Mouse (Mus musculus): ENCODE measurements around the gene Spns3. TPM values are rescaled to one million over a fixed set of nuclear protein-coding genes. Genes with fewer than 3 reads are reported as not detected.

The Spns3 gene
- polyA plus RNA-seq, 1 experiment from 2014 or later: 0.95 TPM

DNA sequence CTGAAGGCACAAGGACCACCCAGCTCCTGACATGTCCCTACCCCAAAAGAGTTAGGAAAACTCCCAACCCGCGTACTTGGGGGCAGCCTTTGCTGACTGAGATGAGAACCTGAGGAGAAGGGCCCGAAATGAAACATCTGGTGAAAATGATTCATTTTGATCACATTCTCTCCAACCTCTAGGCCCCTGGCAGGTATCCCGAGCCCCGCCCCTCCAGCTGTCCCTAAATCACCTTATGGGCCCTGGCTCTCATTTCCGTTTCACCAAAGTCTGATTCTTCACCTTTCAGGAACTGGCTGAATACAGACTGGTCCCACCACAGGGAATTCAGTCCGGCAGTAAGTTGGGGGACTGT lies 25.8 kb upstream of the Spns3 start:
- 0 out of 2 replicates have a peak, but pooled peaks have one; percentile 4 for ATAC-seq (ENCODE audit: insufficient number of reproducible peaks, low FRiP score, low TSS enrichment, low read depth)
- no peaks in the 10 kb centered on the region for H3K36me3 ChIP-seq
- H3K27ac ChIP-seq (replicated peaks): no peak overlapping the region
- peak overlapping the region; percentile 37 for H3K4me3 ChIP-seq (replicated peaks)
- H3K27me3 ChIP-seq: no peaks in the 10 kb centered on the region
- 24% methylated on average over 7 of the region's 7 CpGs for WGBS
- no peaks in the 10 kb centered on the region for H3K9me3 ChIP-seq (replicated peaks)
- H3K4me1 ChIP-seq: peaks cover 10% of the 10 kb centered on the region
- H3K9ac ChIP-seq: no peak overlapping the region
- H3K4me2 ChIP-seq (replicated peaks): peak overlapping the region; percentile 57

- Histone ChIP-seq H3K27me3 (no peaks in the 10 kb centered on the region), H3K27ac (replicated peaks) (no peak overlapping the region), H3K9ac (no peak overlapping the region), H3K4me2 (replicated peaks) (no peak overlapping the region), H3K9me3 (replicated peaks) (no peaks in the 10 kb centered on the region), H3K4me1 (peaks cover 10% of the 10 kb centered on the region), H3K4me3 (replicated peaks) (no peak overlapping the region), H3K36me3 (no peaks in the 10 kb centered on the region)
- WGBS: 94% methylated on average over 1 of the region's 1 CpGs
- no peak for ATAC-seq (ENCODE audit: insufficient number of reproducible peaks, low FRiP score, low TSS enrichment, low read depth)
Measured at GRCm38 (mm10) chr11:72573819-72574218, 23.5 kb upstream of the Spns3 start.

DNA sequence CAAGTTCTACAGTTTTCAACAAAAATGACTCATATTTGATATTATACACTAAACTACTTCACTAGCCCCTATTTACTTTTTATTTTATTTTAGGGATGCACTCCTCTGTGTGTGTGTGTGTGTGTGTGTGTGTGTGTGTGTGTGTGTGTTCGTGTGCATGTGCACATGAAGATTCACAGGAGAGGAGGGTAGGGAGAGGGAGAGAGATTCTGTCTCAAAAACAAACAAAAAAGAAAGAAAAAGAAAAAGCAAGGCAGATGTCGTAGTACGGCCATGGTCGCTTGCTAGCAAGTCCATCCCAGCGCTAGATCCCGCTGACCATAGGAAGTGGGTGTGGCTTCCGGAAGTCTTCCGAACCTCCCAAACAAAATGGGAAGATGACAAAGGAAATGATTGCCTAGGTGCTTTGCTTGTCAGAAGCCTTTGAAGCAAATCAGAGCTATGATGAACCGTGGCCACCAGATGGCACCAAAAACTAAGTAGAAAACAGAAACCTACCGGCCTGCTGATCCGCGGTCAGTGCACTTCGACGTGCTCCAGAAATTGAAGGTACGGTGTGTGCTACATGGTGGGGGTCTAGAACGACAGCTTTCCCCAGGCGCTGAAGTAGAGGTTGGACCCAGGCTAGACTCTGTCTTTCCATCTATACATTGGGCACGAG lies 20.1 kb upstream of the Spns3 start:
- no peak overlapping the region for H3K9ac ChIP-seq

GRCm38 (mm10) chr11:72569671-72570318 lies 19.5 kb upstream of the Spns3 start:
- ATAC-seq (ENCODE audit: insufficient number of reproducible peaks, low FRiP score, low TSS enrichment, low read depth): no peak

More for the DNA sequence above, 20.1 kb upstream of the Spns3 start:
- peak; percentile 56; the same call in 1 of the 2 replicates for ATAC-seq (ENCODE audit: insufficient number of reproducible peaks, low FRiP score, low TSS enrichment, low read depth)
- H3K4me2 ChIP-seq (replicated peaks): peak overlapping the region; percentile 47
- H3K4me1 ChIP-seq: no peaks in the 10 kb centered on the region
- H3K9me3 ChIP-seq (replicated peaks): no peaks in the 10 kb centered on the region
- no peaks in the 10 kb centered on the region for H3K27me3 ChIP-seq
- H3K4me3 ChIP-seq (replicated peaks): peak overlapping the region; percentile 34
- H3K27ac ChIP-seq (replicated peaks): no peak overlapping the region
- 3% methylated on average over 18 of the region's 18 CpGs for WGBS
- H3K36me3 ChIP-seq: no peaks in the 10 kb centered on the region

DNA sequence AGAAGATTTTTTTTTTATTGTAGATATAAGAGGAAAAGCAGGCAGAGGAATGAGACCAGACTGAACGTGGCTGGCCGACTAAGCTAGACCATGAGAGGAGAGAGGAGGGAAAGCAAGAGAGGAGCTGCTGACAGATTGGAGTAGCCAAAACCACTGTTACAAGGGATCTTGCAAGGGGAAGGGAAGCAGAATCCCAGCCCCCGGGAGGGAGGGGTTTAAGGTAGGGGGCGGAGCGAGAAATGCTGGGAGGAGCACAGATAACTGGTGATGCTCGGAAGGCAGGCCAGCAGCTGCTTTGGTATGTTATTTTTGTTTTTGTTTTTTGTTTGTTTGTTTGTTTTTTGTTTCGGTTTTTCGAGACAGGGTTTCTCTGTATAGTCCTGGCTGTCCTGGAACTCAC lies 18.7 kb upstream of the Spns3 start:
- H3K9ac ChIP-seq: no peak overlapping the region
- H3K36me3 ChIP-seq: no peaks in the 10 kb centered on the region
- WGBS: 48% methylated on average over 8 of the region's 8 CpGs
- no peaks in the 10 kb centered on the region for H3K27me3 ChIP-seq
- H3K4me2 ChIP-seq (replicated peaks): no peak overlapping the region
- no peak for ATAC-seq (ENCODE audit: insufficient number of reproducible peaks, low FRiP score, low TSS enrichment, low read depth)
- no peaks in the 10 kb centered on the region for H3K9me3 ChIP-seq (replicated peaks)
- H3K4me1 ChIP-seq: no peaks in the 10 kb centered on the region
- H3K4me3 ChIP-seq (replicated peaks): no peak overlapping the region
- no peak overlapping the region for H3K27ac ChIP-seq (replicated peaks)

More at GRCm38 (mm10) chr11:72569671-72570318, 19.5 kb upstream of the Spns3 start:
- Histone ChIP-seq H3K27me3 (no peaks in the 10 kb centered on the region), H3K4me3 (replicated peaks) (no peak overlapping the region), H3K9me3 (replicated peaks) (no peaks in the 10 kb centered on the region), H3K36me3 (no peaks in the 10 kb centered on the region), H3K4me2 (replicated peaks) (no peak overlapping the region), H3K4me1 (no peaks in the 10 kb centered on the region), H3K9ac (no peak overlapping the region), H3K27ac (replicated peaks) (no peak overlapping the region)
- WGBS: 73% methylated on average over 11 of the region's 11 CpGs

DNA sequence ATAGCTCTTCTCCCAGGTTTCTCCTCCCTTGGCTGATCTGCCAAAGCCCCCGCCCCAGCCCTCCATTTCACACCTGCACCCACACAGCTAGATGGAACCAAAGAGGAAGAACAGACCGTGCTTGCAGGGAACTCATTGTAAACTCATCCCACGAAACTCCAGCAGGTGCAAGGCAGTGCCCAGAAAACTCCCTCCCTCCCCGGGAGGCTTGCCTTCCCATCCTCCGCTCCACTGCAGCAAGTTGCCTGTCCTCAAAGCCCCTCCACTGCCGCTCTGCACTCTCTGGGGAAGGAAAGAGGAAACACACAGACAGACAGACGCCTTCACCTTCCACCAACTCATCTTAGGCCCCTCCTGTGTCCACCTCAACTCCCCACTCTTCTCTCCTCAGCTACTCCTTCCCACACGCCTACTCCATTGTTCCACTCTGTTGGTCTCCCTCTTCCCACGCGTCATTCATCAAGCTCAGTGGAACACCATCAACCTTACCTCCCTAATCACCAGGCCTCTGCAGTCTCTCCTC lies 16.6 kb upstream of the Spns3 start:
- Histone ChIP-seq H3K9me3 (replicated peaks) (no peaks in the 10 kb centered on the region), H3K27ac (replicated peaks) (no peak overlapping the region), H3K4me1 (no peaks in the 10 kb centered on the region), H3K27me3 (no peaks in the 10 kb centered on the region), H3K9ac (no peak overlapping the region), H3K4me2 (replicated peaks) (no peak overlapping the region), H3K36me3 (no peaks in the 10 kb centered on the region), H3K4me3 (replicated peaks) (no peak overlapping the region)
- no peak for ATAC-seq (ENCODE audit: insufficient number of reproducible peaks, low FRiP score, low TSS enrichment, low read depth)
- WGBS: 52% methylated on average over 10 of the region's 10 CpGs

DNA sequence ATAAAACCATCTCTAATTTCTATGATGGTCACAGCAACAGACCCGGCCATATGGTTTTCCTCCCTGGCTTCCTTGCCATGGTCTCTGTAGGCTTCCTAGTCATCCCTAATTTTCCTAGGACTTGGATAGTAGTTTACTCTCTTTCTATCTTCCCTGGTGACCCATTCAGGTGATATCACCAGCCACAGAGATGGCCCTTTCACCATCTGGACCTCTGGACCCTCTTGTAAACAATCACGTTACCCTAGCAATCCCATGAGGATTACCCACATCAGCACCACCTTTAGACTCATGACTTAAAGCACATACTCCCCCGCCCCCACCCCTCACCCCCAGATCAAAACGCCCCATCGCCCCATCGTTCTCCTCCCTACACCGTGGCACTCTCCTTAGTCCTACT lies 16.0 kb upstream of the Spns3 start:
- Histone ChIP-seq H3K27ac (replicated peaks) (no peak overlapping the region), H3K36me3 (no peaks in the 10 kb centered on the region), H3K27me3 (no peaks in the 10 kb centered on the region), H3K9ac (no peak overlapping the region), H3K4me1 (no peaks in the 10 kb centered on the region), H3K9me3 (replicated peaks) (no peaks in the 10 kb centered on the region), H3K4me3 (replicated peaks) (no peak overlapping the region), H3K4me2 (replicated peaks) (no peak overlapping the region)
- ATAC-seq (ENCODE audit: insufficient number of reproducible peaks, low FRiP score, low TSS enrichment, low read depth): no peak
- 72% methylated on average over 7 of the region's 7 CpGs for WGBS

DNA sequence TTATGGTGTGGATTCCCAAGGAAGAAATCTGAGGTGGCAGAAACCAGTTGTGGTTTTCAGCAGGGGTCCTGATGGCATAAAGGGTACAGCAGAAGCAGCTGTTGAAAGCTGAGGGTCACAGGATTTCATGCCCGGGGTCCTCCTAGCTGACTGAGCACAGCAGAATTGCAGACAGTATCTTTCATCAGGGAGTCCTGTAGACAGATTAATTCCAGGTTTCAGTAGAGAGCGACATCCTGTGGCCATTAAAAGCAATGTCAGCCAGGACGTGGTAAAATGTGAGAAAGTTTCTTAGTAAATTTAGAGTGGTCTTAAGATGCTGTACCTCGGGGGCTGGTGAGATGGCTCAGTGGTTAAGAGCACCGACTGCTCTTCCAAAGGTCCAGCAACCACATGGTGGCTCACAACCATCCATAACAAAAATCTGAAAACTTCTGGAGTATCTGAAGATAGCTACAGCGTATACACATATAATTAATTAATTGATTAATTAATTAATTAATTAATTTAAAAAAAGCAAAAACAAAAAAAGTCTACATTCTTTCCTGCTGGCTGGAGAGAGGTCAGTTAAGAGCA lies 14.0 kb upstream of the Spns3 start:
- Histone ChIP-seq H3K27ac (replicated peaks) (no peak overlapping the region), H3K9me3 (replicated peaks) (no peaks in the 10 kb centered on the region), H3K4me3 (replicated peaks) (no peak overlapping the region), H3K27me3 (no peaks in the 10 kb centered on the region), H3K4me2 (replicated peaks) (no peak overlapping the region), H3K4me1 (no peaks in the 10 kb centered on the region), H3K36me3 (no peaks in the 10 kb centered on the region), H3K9ac (no peak overlapping the region)
- WGBS: 22% methylated on average over 6 of the region's 6 CpGs
- peak; percentile 24; the same call in 1 of the 2 replicates for ATAC-seq (ENCODE audit: insufficient number of reproducible peaks, low FRiP score, low TSS enrichment, low read depth)

GRCm38 (mm10) chr11:72560661-72561060 lies 10.4 kb upstream of the Spns3 start:
- 61% methylated on average over 3 of the region's 3 CpGs for WGBS
- H3K27me3 ChIP-seq: no peaks in the 10 kb centered on the region

DNA sequence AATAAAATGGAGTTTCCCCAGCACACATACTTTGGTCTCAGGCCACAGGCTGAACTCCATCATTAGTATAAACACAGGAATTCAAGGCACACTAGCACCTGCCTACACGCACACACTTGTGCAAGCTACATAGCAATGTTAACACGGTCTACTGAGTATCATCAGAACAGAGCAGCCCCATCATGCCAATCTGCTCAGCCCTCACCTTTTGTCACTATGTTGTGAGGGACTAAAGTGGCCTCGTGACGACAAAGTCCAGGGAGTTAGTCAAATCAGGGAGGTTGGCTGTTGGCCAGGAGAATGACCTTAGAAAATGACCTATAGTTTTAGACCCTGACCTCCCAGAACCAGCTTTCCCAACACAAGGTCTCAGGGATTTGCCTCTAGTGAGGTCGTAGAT lies 7.8 kb upstream of the Spns3 start:
- H3K4me1 ChIP-seq: no peaks in the 10 kb centered on the region
- no peak overlapping the region for H3K9ac ChIP-seq
- no peak overlapping the region for H3K4me3 ChIP-seq (replicated peaks)
- H3K9me3 ChIP-seq (replicated peaks): no peaks in the 10 kb centered on the region
- no peaks in the 10 kb centered on the region for H3K36me3 ChIP-seq
- H3K4me2 ChIP-seq (replicated peaks): no peak overlapping the region
- H3K27ac ChIP-seq (replicated peaks): no peak overlapping the region
- 67% methylated on average over 5 of the region's 5 CpGs for WGBS
- no peak for ATAC-seq (ENCODE audit: insufficient number of reproducible peaks, low FRiP score, low TSS enrichment, low read depth)
- H3K27me3 ChIP-seq: no peaks in the 10 kb centered on the region

More at GRCm38 (mm10) chr11:72560661-72561060, 10.4 kb upstream of the Spns3 start:
- no peak overlapping the region for H3K27ac ChIP-seq (replicated peaks)
- no peaks in the 10 kb centered on the region for H3K9me3 ChIP-seq (replicated peaks)
- ATAC-seq (ENCODE audit: insufficient number of reproducible peaks, low FRiP score, low TSS enrichment, low read depth): no peak
- no peaks in the 10 kb centered on the region for H3K4me1 ChIP-seq
- no peak overlapping the region for H3K4me3 ChIP-seq (replicated peaks)
- no peak overlapping the region for H3K9ac ChIP-seq
- no peaks in the 10 kb centered on the region for H3K36me3 ChIP-seq
- H3K4me2 ChIP-seq (replicated peaks): no peak overlapping the region

DNA sequence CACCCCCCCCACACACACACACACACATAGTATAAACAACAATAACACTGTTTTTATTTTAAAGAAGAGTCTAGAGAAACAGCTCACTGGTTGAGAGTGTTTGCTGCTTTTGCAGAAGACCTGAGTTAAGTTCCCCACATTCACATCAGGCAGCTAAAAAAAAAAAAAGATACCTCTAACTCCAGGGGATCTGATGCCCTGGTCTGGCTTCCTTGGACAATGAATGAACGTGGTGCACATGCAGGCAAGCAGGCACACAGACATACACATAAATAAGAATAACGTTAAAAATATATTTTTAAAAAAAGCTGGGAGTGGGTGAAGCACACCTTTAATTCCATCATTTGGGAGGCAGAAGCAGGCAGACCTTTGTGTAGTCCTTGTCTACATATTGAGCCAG lies 6.6 kb upstream of the Spns3 start:
- no peak overlapping the region for H3K27ac ChIP-seq (replicated peaks)
- no peaks in the 10 kb centered on the region for H3K4me1 ChIP-seq
- H3K27me3 ChIP-seq: no peaks in the 10 kb centered on the region
- H3K9me3 ChIP-seq (replicated peaks): no peaks in the 10 kb centered on the region
- no peak for ATAC-seq (ENCODE audit: insufficient number of reproducible peaks, low FRiP score, low TSS enrichment, low read depth)
- H3K4me2 ChIP-seq (replicated peaks): no peak overlapping the region
- H3K36me3 ChIP-seq: no peaks in the 10 kb centered on the region
- 64% methylated on average over 2 of the region's 2 CpGs for whole genome bisulfite sequencing
- H3K9ac ChIP-seq: no peak overlapping the region
- H3K4me3 ChIP-seq (replicated peaks): no peak overlapping the region
